In the genomic region with DNA sequence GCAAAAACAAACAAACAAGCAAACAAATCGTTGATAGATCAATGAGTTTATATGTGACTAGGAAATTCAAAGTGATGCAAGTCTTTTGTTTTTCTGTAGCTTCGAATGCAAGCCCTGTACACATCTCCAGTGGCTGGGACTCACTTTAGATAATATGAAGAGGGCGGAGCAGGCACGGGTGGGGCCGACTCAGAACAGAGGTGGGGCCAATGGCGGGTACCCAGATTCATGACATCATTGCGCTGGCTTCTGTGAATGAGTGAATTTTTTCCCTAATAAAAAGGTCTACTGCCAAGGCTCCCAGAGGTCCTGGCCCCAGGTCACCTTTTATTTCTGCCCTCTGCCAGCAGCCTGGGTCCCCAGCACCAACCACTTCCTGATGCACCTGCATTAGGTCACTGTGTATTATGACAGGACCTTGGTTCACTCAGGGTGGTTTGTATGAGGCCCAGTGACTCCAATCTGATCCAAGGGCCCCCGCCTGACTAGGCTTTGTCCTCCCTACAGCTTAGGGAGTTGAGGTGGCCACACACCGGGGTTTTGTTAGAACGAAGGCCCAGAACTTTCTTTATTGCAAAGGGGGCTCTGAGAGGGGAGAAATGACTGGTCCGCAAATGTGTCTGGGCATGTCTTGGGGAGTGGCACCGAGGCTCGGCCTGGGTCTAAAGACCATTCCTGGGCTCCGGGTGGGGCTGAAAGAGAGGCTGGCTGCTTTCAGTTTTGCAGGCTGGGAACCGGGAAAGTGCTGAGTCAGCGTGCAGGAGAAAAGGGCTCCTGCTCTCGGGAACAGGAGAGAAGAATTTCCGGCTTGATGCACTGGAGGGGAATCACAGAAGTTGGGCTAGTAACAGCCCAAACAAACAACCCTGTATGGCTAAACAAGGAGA, we compare ENCODE assay signal across 9 mouse cellular contexts.
DNase-seq lines count a peak whose midpoint lies in the region; ATAC-seq and TF ChIP-seq lines count a peak whose summit lies in the region.
"Had no signal": no experiment of that assay in that cellular context is flagged by ENCODE, and none has a peak within 500 bp of the region (broad histone marks: within the 10 kb centered on the region; RNA-seq: fewer than 3 reads in every experiment).

No protein-coding gene starts in this region.

- WGBS in heart, embryonic 12.5 days, result 59% methylated on average over 18 of the region's 18 CpGs
- WGBS in kidney, adult 2 months, result 51% methylated on average over 18 of the region's 18 CpGs

- peak overlapping the region; percentile 38; the same call in 1 of the 2 replicates for H3K9ac ChIP-seq in heart, embryonic 12.5 days
- H3K9ac ChIP-seq: neural tube, embryonic 12.5 days had no signal

- no peak for TF ChIP-seq CTCF in kidney, adult 2 months (conservative IDR thresholded peaks at IDR 0.05; ENCODE audit: insufficient read depth, insufficient read length, low read depth, low read length)

- H3K36me3 ChIP-seq in heart, embryonic 12.5 days, result no peaks in the 10 kb centered on the region
- no peaks in the 10 kb centered on the region for H3K36me3 ChIP-seq in kidney, adult 2 months (ENCODE audit: control insufficient read depth, insufficient read depth, low read length)
- H3K36me3 ChIP-seq: neural tube, embryonic 12.5 days had no signal

- no peaks in the 10 kb centered on the region for H3K27me3 ChIP-seq in heart, embryonic 12.5 days (replicated peaks)
- no peaks in the 10 kb centered on the region for H3K27me3 ChIP-seq in kidney, adult 2 months (replicated peaks; ENCODE audit: control insufficient read depth, insufficient read depth, low read length)
- H3K27me3 ChIP-seq: neural tube, embryonic 12.5 days had no signal

- no peak overlapping the region for H3K27ac ChIP-seq in heart, embryonic 12.5 days (ENCODE audit: poor library complexity, severe bottlenecking)
- 0 out of 2 replicates have a peak overlapping the region, but pooled peaks have one; percentile 10 for H3K27ac ChIP-seq in kidney, adult 2 months (ENCODE audit: insufficient read depth, low read depth, low read length)
- H3K27ac ChIP-seq: neural tube, embryonic 12.5 days had no signal

- H3K4me3 ChIP-seq in heart, embryonic 12.5 days, result no peak overlapping the region
- no peak overlapping the region for H3K4me3 ChIP-seq in kidney, adult 2 months (ENCODE audit: insufficient read depth, low read depth, low read length)
- H3K4me3 ChIP-seq: neural tube, embryonic 12.5 days had no signal

- intact Hi-C loops in heart, postnatal 25 days (cut with DNase I), result no loop called here
- intact Hi-C loops in left cerebral cortex, postnatal 4 days (cut with DNase I), result no loop called here

- no peak for ATAC-seq in heart, embryonic 12.5 days (ENCODE audit: insufficient number of reproducible peaks, low FRiP score)
- ATAC-seq in megakaryocyte-erythroid progenitor cell, adult 5-6 weeks (replicated peaks; ENCODE audit: low FRiP score, low TSS enrichment, poor library complexity, severe bottlenecking), result no peak

- TF ChIP-seq POLR2A in kidney, adult 2 months (IDR thresholded peaks at IDR 0.05; ENCODE audit: low read depth, low read length), result no peak

- no peak for DNase-seq in heart, postnatal 25 days (ENCODE audit: low spot score)
- peak; percentile 95 for DNase-seq in ZHBTc4 (ENCODE audit: low read depth, low spot score)
- DNase-seq in kidney, adult 2 months, result peak; percentile 58
- DNase-seq in lung, postnatal 14 days, result peak; percentile 51
- no peak for DNase-seq in left cerebral cortex, postnatal 4 days
- DNase-seq in thymus, adult 18-20 months, result no peak

- no peaks in the 10 kb centered on the region for H3K9me3 ChIP-seq in heart, embryonic 12.5 days (replicated peaks)
- H3K9me3 ChIP-seq: neural tube, embryonic 12.5 days had no signal

- H3K4me1 ChIP-seq in heart, embryonic 12.5 days (replicated peaks), result peaks cover 64% of the 10 kb centered on the region
- peaks cover 16% of the 10 kb centered on the region for H3K4me1 ChIP-seq in kidney, adult 2 months (ENCODE audit: control insufficient read depth, insufficient read depth, low read length)

- H3K4me2 ChIP-seq in heart, embryonic 12.5 days, result no peak overlapping the region
- H3K4me2 ChIP-seq: neural tube, embryonic 12.5 days had no signal

Comparison
In these comparisons a context has a peak if more than half of its experiments do, and no peak if none do; other contexts are left out.
1. DNase-seq: peak in ZHBTc4 (single experiment), kidney, adult 2 months (single experiment) and lung, postnatal 14 days (single experiment); none in heart, postnatal 25 days (single experiment), left cerebral cortex, postnatal 4 days (single experiment) and thymus, adult 18-20 months (0 of 2).